In the genomic region with DNA sequence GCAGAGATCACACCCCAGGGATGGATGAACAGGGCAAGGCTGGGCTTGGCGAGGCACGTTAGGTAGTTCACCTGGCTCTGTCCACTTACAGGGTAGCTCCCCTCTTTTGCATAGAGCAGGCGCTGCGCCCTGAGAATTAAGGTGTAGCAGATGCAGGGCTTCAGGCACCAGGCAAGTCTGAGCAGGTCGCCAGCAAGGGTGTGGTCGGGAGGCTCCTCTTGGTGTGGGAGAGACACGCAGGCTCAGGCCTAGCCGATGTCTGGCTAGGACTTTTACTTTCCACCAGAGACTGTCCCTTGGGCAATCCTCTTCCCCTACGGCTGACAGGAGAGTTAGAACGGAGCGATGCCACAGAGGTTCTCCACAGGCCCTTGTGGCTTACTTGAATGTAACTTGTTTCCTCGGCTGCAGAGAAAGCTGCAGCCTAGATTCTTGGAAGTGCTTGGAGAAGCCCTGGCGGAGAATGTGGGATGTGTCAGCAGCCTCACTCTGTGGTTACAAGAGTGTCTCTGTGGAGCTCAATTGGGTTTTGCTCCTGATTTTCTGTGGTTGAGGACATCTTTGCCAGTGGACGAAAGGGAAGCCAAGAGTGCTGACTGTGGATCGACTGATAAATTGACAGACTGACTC, we compare ENCODE assay signal across 19 mouse cellular contexts. TPM values are rescaled to one million over a fixed set of nuclear protein-coding genes. Genes with fewer than 3 reads are reported as not detected.
A peak's percentile ranks its signal among the peaks of the same experiment; 100 is the strongest.
DNase-seq lines count a peak whose midpoint lies in the region; ATAC-seq and TF ChIP-seq lines count a peak whose summit lies in the region.
"Had no signal": no experiment of that assay in that cellular context is flagged by ENCODE, and none has a peak within 500 bp of the region (broad histone marks: within the 10 kb centered on the region; RNA-seq: fewer than 3 reads in every experiment).

No protein-coding gene starts in this region.

- ATAC-seq in intestine, postnatal 0 days = no peak
- ATAC-seq: midbrain, embryonic 13.5 days had no signal

- no peak overlapping the region for H3K4me2 ChIP-seq in intestine, postnatal 0 days (replicated peaks; ENCODE audit: low read depth)
- H3K4me2 ChIP-seq: heart, embryonic 13.5 days; liver, embryonic 15.5 days; midbrain, embryonic 13.5 days; neural tube, embryonic 13.5 days had no signal

- no peak overlapping the region for H3K27ac ChIP-seq in intestine, postnatal 0 days (ENCODE audit: low read depth, low read length)
- H3K27ac ChIP-seq: gastrocnemius, adult 2 months; heart, embryonic 13.5 days; liver, embryonic 15.5 days; midbrain, embryonic 13.5 days; neural tube, embryonic 13.5 days had no signal

- H3K27me3 ChIP-seq in intestine, postnatal 0 days (replicated peaks; ENCODE audit: control insufficient read depth, insufficient read depth, low read length) = 0 out of 2 replicates have a peak, but pooled peaks cover 3% of the 10 kb centered on the region
- H3K27me3 ChIP-seq: midbrain, embryonic 13.5 days; neural tube, embryonic 13.5 days had no signal

- H3K4me1 ChIP-seq in intestine, postnatal 0 days (replicated peaks; ENCODE audit: control insufficient read depth, insufficient read depth, low read length) = no peaks in the 10 kb centered on the region

- 68% methylated on average over 15 of the region's 15 CpGs for WGBS in intestine, postnatal 0 days

- peak; percentile 20; the same call in 1 of the 2 replicates for TF ChIP-seq CTCF in intestine, postnatal 0 days (IDR thresholded peaks at IDR 0.05; ENCODE audit: low read depth)

- no peak overlapping the region for H3K4me3 ChIP-seq in intestine, postnatal 0 days (ENCODE audit: low read depth, low read length)
- H3K4me3 ChIP-seq: gastrocnemius, adult 2 months; heart, embryonic 13.5 days; hindbrain, embryonic 10.5 days; liver, embryonic 15.5 days; midbrain, embryonic 13.5 days; neural tube, embryonic 13.5 days had no signal

- no peak overlapping the region for H3K9ac ChIP-seq in intestine, postnatal 0 days (ENCODE audit: low read depth, low read length)
- H3K9ac ChIP-seq: heart, embryonic 13.5 days; liver, embryonic 15.5 days; midbrain, embryonic 13.5 days; neural tube, embryonic 13.5 days had no signal

- no peaks in the 10 kb centered on the region for H3K9me3 ChIP-seq in intestine, postnatal 0 days (ENCODE audit: control insufficient read depth)
- H3K9me3 ChIP-seq: heart, embryonic 13.5 days; hindbrain, embryonic 10.5 days; liver, embryonic 15.5 days; midbrain, embryonic 13.5 days; neural tube, embryonic 13.5 days had no signal

- DNase-seq in frontal cortex, postnatal 36 days (ENCODE audit: low spot score in 2 of 2) = peak; percentile 44 to 63
- DNase-seq in frontal cortex, postnatal 14 days (ENCODE audit: low spot score in 2 of 2) = no peak
- DNase-seq in right cerebral cortex, postnatal 10 days (ENCODE audit: low spot score in 2 of 2) = peak; percentile 54 to 69
- no peak for DNase-seq in right cerebral cortex, postnatal 25 days
- no peak for DNase-seq in gastrocnemius, postnatal 10 days
- no peak for DNase-seq in cerebellum, postnatal 14 days
- no peak for DNase-seq in adrenal gland, adult (ENCODE audit: inconsistent age in 2 of 2, low spot score in 1 of 2)
- DNase-seq: adrenal gland, postnatal 10 days; B cell, adult 2 months; cerebellum, postnatal 25 days; gastrocnemius, adult 2 months; kidney, adult 18-20 months; lung, postnatal 36 days had no signal

- H3K36me3 ChIP-seq in intestine, postnatal 0 days (ENCODE audit: control insufficient read depth, insufficient read depth) = no peaks in the 10 kb centered on the region
- H3K36me3 ChIP-seq: heart, embryonic 13.5 days; hindbrain, embryonic 10.5 days; midbrain, embryonic 13.5 days; neural tube, embryonic 13.5 days had no signal

RNA-seq across cellular contexts. Expression of gene Fam83f, which starts 22.6 kb away (rescaled TPM):
- polyA plus RNA-seq in intestine, postnatal 0 days (2015; fragmentation: Nextera tagmentation; extraction: Ambion mirVana) = 19.0 and 24.4 TPM in 2 replicates
- under 1 TPM; 0.47 to 0.49 TPM for total RNA-seq in gastrocnemius, postnatal 10 days (2021)

Comparison
In these comparisons a context has a peak if more than half of its experiments do, and no peak if none do; other contexts are left out.
1. DNase-seq: peak in frontal cortex, postnatal 36 days (2 of 2) and right cerebral cortex, postnatal 10 days (2 of 2); none in frontal cortex, postnatal 14 days (0 of 2), right cerebral cortex, postnatal 25 days (single experiment), gastrocnemius, postnatal 10 days (single experiment), cerebellum, postnatal 14 days (0 of 2) and adrenal gland, adult (0 of 2).